Mouse (Mus musculus) limb, embryonic 13.5 days (tissue): Measurements from ENCODE around the gene Tcp10c. TPM values are rescaled to one million over a fixed set of nuclear protein-coding genes. Genes with fewer than 3 reads are reported as not detected.
"Not testable (repeated sequence)": the region's sequence is repeated elsewhere in the genome, so short reads cannot be mapped to it uniquely, and the experiment has no call there.

ENCODE experiments used
- ATAC-seq: fragments of 200-750 bp; cut with Nextera tagmentation; 2 replicates; pipeline ENCODE4 v1.8.0; 2017; ENCODE audit warnings: low read depth, moderate number of reproducible peaks, moderate TSS enrichment; ENCODE audit not compliant: low FRiP score
- H3K27ac ChIP-seq: fragments of 300-500 bp; sonication (generic); 2 replicates; pipeline ENCODE4 v1.5.1; 2015; ENCODE audit warnings: inconsistent platforms, mild to moderate bottlenecking, moderate library complexity
- H3K27me3 ChIP-seq: fragments of 300-500 bp; sonication (generic); 2 replicates; pipeline ENCODE4 v1.6.1; 2015; ENCODE audit warnings: mild to moderate bottlenecking, inconsistent platforms
- H3K36me3 ChIP-seq: fragments of 300-500 bp; sonication (generic); 2 replicates; pipeline ENCODE4 v1.6.1; 2015; ENCODE audit warnings: inconsistent platforms, mild to moderate bottlenecking, moderate library complexity
- H3K4me1 ChIP-seq: fragments of 300-500 bp; sonication (generic); 2 replicates; pipeline ENCODE4 v1.6.1; 2015; ENCODE audit warnings: inconsistent platforms
- H3K4me2 ChIP-seq: fragments of 300-500 bp; sonication (generic); replicated peaks from 2 replicates; pipeline ENCODE4 v1.6.1; 2015; ENCODE audit warnings: inconsistent platforms, mild to moderate bottlenecking, moderate library complexity
- H3K4me3 ChIP-seq: fragments of 300-500 bp; sonication (generic); 2 replicates; pipeline ENCODE4 v1.5.1; 2015; ENCODE audit warnings: moderate library complexity, mild to moderate bottlenecking, inconsistent platforms
- H3K9ac ChIP-seq: fragments of 300-500 bp; sonication (generic); 2 replicates; pipeline ENCODE4 v1.6.1; 2015; ENCODE audit warnings: mild to moderate bottlenecking, inconsistent platforms
- H3K9me3 ChIP-seq: fragments of 300-500 bp; sonication (generic); 2 replicates; pipeline ENCODE4 v1.6.1; 2016; ENCODE audit warnings: inconsistent platforms
- WGBS: fragments of 180-500 bp; shearing (Covaris S2); methylation state at CpG from one replicate; pipeline ENCODE4 v1.1.7; 2015; 5-methylcytosine and 5-hydroxymethylcytosine counted together
- polyA plus RNA-seq: library from polyadenylated mRNA; unstranded; fragments of >200 nt; fragmentation: Nextera tagmentation; extraction: Ambion mirVana; gene quantifications from 2 replicates; pipeline ENCODE4 v1.2.1, GENCODE M21; 2015

The Tcp10c gene
- polyA plus RNA-seq, 1 experiment from 2014 or later: not detected

- not testable (repeated sequence) for H3K4me2 ChIP-seq, ATAC-seq, H3K9ac ChIP-seq, H3K4me1 ChIP-seq, H3K36me3 ChIP-seq, H3K27me3 ChIP-seq, H3K27ac ChIP-seq, H3K4me3 ChIP-seq
- 88% methylated on average over 8 of the region's 8 CpGs for WGBS
- peaks cover 33% of the 10 kb centered on the region for H3K9me3 ChIP-seq
Measured at GRCm38 (mm10) chr17:13353249-13353648, 1.1 kb upstream of the Tcp10c start.

- not testable (repeated sequence) for H3K4me3 ChIP-seq, H3K27ac ChIP-seq, H3K36me3 ChIP-seq, H3K4me2 ChIP-seq, H3K4me1 ChIP-seq, H3K9ac ChIP-seq, H3K27me3 ChIP-seq, ATAC-seq
- peaks cover 23% of the 10 kb centered on the region for H3K9me3 ChIP-seq
- WGBS: 80% methylated on average over 2 of the region's 2 CpGs
Measured at GRCm38 (mm10) chr17:13362489-13362888, 8.1 kb downstream of the Tcp10c start.

GRCm38 (mm10) chr17:13363773-13364172 lies 9.4 kb downstream of the Tcp10c start:
- not testable (repeated sequence) for H3K4me2 ChIP-seq, H3K36me3 ChIP-seq, H3K4me1 ChIP-seq, H3K9ac ChIP-seq, H3K27ac ChIP-seq, ATAC-seq, H3K27me3 ChIP-seq, H3K4me3 ChIP-seq
- H3K9me3 ChIP-seq: peaks cover 22% of the 10 kb centered on the region
- WGBS: 92% methylated on average over 4 of the region's 5 CpGs

- ATAC-seq, H3K9ac ChIP-seq, H3K27me3 ChIP-seq, H3K36me3 ChIP-seq, H3K4me2 ChIP-seq, H3K27ac ChIP-seq, H3K4me3 ChIP-seq, H3K4me1 ChIP-seq: not testable (repeated sequence)
- 88% methylated on average over 9 of the region's 9 CpGs for WGBS
- H3K9me3 ChIP-seq: peaks cover 24% of the 10 kb centered on the region
Measured at GRCm38 (mm10) chr17:13364196-13364595, 9.8 kb downstream of the Tcp10c start.

- not testable (repeated sequence) for H3K27me3 ChIP-seq, H3K4me3 ChIP-seq, H3K36me3 ChIP-seq, H3K4me2 ChIP-seq, H3K9ac ChIP-seq, ATAC-seq, H3K27ac ChIP-seq, H3K4me1 ChIP-seq
- peaks cover 29% of the 10 kb centered on the region for H3K9me3 ChIP-seq
- WGBS: 93% methylated on average over 9 of the region's 9 CpGs
Measured at GRCm38 (mm10) chr17:13367181-13367580, 12.8 kb downstream of the Tcp10c start.

GRCm38 (mm10) chr17:13368658-13369057 lies 14.3 kb downstream of the Tcp10c start:
- not testable (repeated sequence) for H3K27ac ChIP-seq, H3K27me3 ChIP-seq, H3K4me2 ChIP-seq, H3K4me1 ChIP-seq, ATAC-seq, H3K36me3 ChIP-seq, H3K4me3 ChIP-seq, H3K9ac ChIP-seq
- 86% methylated on average over 7 of the region's 7 CpGs for WGBS
- peaks cover 20% of the 10 kb centered on the region for H3K9me3 ChIP-seq

- not testable (repeated sequence) for H3K9ac ChIP-seq, H3K4me3 ChIP-seq, H3K4me1 ChIP-seq, H3K27ac ChIP-seq, ATAC-seq, H3K4me2 ChIP-seq, H3K36me3 ChIP-seq, H3K27me3 ChIP-seq
- peaks cover 16% of the 10 kb centered on the region for H3K9me3 ChIP-seq
- 81% methylated on average over 6 of the region's 6 CpGs for WGBS
Measured at GRCm38 (mm10) chr17:13370746-13371145, 16.4 kb downstream of the Tcp10c start.

GRCm38 (mm10) chr17:13378341-13378740 lies 24.0 kb downstream of the Tcp10c start:
- peaks cover 16% of the 10 kb centered on the region for H3K9me3 ChIP-seq
- H3K9ac ChIP-seq, H3K27me3 ChIP-seq, H3K27ac ChIP-seq, H3K4me3 ChIP-seq, ATAC-seq, H3K36me3 ChIP-seq, H3K4me2 ChIP-seq, H3K4me1 ChIP-seq: not testable (repeated sequence)
- WGBS: 78% methylated on average over 3 of the region's 3 CpGs

- WGBS: 72% methylated on average over 7 of the region's 7 CpGs
- H3K4me3 ChIP-seq, H3K36me3 ChIP-seq, H3K27ac ChIP-seq, H3K9ac ChIP-seq, H3K27me3 ChIP-seq, H3K4me1 ChIP-seq, ATAC-seq, H3K4me2 ChIP-seq: not testable (repeated sequence)
- H3K9me3 ChIP-seq: peaks cover 16% of the 10 kb centered on the region
Measured at GRCm38 (mm10) chr17:13379951-13380615, 25.7 kb downstream of the Tcp10c start.

- H3K9ac ChIP-seq, H3K27me3 ChIP-seq, H3K4me2 ChIP-seq, H3K4me1 ChIP-seq, H3K4me3 ChIP-seq, H3K27ac ChIP-seq, ATAC-seq, H3K36me3 ChIP-seq: not testable (repeated sequence)
- peaks cover 19% of the 10 kb centered on the region for H3K9me3 ChIP-seq
- whole genome bisulfite sequencing: 93% methylated on average over 2 of the region's 2 CpGs
Measured at GRCm38 (mm10) chr17:13381286-13381685, 26.9 kb downstream of the Tcp10c start.

- H3K9ac ChIP-seq, H3K27ac ChIP-seq, H3K4me1 ChIP-seq, ATAC-seq, H3K27me3 ChIP-seq, H3K36me3 ChIP-seq, H3K4me3 ChIP-seq, H3K4me2 ChIP-seq: not testable (repeated sequence)
- WGBS: 88% methylated on average over 1 of the region's 4 CpGs
- peaks cover 17% of the 10 kb centered on the region for H3K9me3 ChIP-seq
Measured at GRCm38 (mm10) chr17:13391020-13391419, 36.6 kb downstream of the Tcp10c start.

GRCm38 (mm10) chr17:13399961-13400360 lies 45.6 kb downstream of the Tcp10c start:
- not testable (repeated sequence) for H3K27ac ChIP-seq, H3K27me3 ChIP-seq, H3K4me2 ChIP-seq, H3K9ac ChIP-seq, H3K4me1 ChIP-seq, ATAC-seq, H3K36me3 ChIP-seq, H3K4me3 ChIP-seq
- WGBS: 89% methylated on average over 4 of the region's 5 CpGs
- H3K9me3 ChIP-seq: peaks cover 23% of the 10 kb centered on the region

GRCm38 (mm10) chr17:13402118-13402517 lies 47.7 kb downstream of the Tcp10c start:
- H3K4me2 ChIP-seq, H3K36me3 ChIP-seq, H3K27ac ChIP-seq, ATAC-seq, H3K4me3 ChIP-seq, H3K27me3 ChIP-seq, H3K4me1 ChIP-seq, H3K9ac ChIP-seq: not testable (repeated sequence)
- peaks cover 26% of the 10 kb centered on the region for H3K9me3 ChIP-seq
